Comparison of ENCODE assay signal across 25 mouse cellular contexts in the genomic region with DNA sequence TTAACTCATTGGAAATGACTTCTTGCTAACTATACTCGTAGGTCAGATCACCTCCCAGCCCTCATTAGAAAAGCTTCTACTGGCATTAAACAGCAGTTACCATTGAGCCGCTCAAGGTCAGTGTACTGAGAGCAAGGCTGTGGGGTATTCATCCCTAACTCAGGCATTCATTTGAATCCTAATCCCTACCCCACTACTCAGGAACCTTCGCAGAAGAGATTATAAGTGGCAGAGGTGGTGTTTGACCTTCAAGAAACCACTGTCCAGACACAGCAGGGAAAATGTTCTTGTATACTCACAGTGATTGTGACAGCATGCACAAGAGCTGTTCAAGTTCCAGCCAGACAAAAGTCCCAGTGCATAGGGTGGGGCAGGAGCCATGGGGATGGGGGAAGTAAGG.
"Had no signal": no experiment of that assay in that cellular context is flagged by ENCODE, and none has a peak within 500 bp of the region (broad histone marks: within the 10 kb centered on the region; RNA-seq: fewer than 3 reads in every experiment).

No protein-coding gene starts in this region.

- H3K4me1 ChIP-seq: heart, embryonic 10.5 days; heart, embryonic 12.5 days; hindbrain, embryonic 10.5 days; hindbrain, embryonic 12.5 days; intestine, embryonic 15.5 days; limb, embryonic 13.5 days; limb, embryonic 15.5 days; liver, embryonic 12.5 days had no signal

- H3K4me2 ChIP-seq: heart, embryonic 12.5 days; hindbrain, embryonic 12.5 days; hindbrain, embryonic 14.5 days; intestine, embryonic 15.5 days; limb, embryonic 13.5 days; limb, embryonic 15.5 days; liver, embryonic 12.5 days had no signal

- H3K27me3 ChIP-seq: heart, embryonic 12.5 days; hindbrain, embryonic 12.5 days; intestine, embryonic 15.5 days; limb, embryonic 13.5 days; limb, embryonic 15.5 days; liver, embryonic 12.5 days had no signal

- DNase-seq: gastrocnemius, postnatal 14 days; gastrocnemius, postnatal 36 days; heart, adult 11 months; heart, adult 2 months; heart, postnatal 10 days; heart, postnatal 4 days; kidney, adult 18-20 months; kidney, adult 8-10 months; kidney, postnatal 10 days; kidney, postnatal 25 days; kidney, postnatal 4 days had no signal

- H3K9me3 ChIP-seq: heart, embryonic 10.5 days; heart, embryonic 12.5 days; hindbrain, embryonic 10.5 days; hindbrain, embryonic 12.5 days; intestine, embryonic 15.5 days; limb, embryonic 13.5 days; limb, embryonic 15.5 days; liver, embryonic 12.5 days had no signal

- H3K9ac ChIP-seq: heart, embryonic 12.5 days; hindbrain, embryonic 12.5 days; hindbrain, embryonic 14.5 days; intestine, embryonic 15.5 days; limb, embryonic 13.5 days; limb, embryonic 15.5 days; liver, embryonic 12.5 days; liver, embryonic 14.5 days had no signal

- H3K36me3 ChIP-seq: heart, embryonic 10.5 days; heart, embryonic 12.5 days; hindbrain, embryonic 10.5 days; hindbrain, embryonic 12.5 days; intestine, embryonic 15.5 days; limb, embryonic 13.5 days; limb, embryonic 15.5 days; liver, embryonic 12.5 days had no signal

- H3K4me3 ChIP-seq: heart, adult 2 months; heart, embryonic 10.5 days; heart, embryonic 12.5 days; hindbrain, embryonic 10.5 days; hindbrain, embryonic 12.5 days; intestine, embryonic 15.5 days; layer of hippocampus, adult 2 months; left cerebral cortex, adult 2 months; limb, embryonic 13.5 days; limb, embryonic 15.5 days; liver, embryonic 12.5 days had no signal

- H3K27ac ChIP-seq: heart, adult 2 months; heart, embryonic 10.5 days; hindbrain, embryonic 10.5 days; hindbrain, embryonic 12.5 days; hindbrain, embryonic 14.5 days; intestine, embryonic 15.5 days; layer of hippocampus, adult 2 months; left cerebral cortex, adult 2 months; limb, embryonic 13.5 days; limb, embryonic 15.5 days; liver, embryonic 12.5 days; liver, embryonic 14.5 days had no signal

- ATAC-seq: hindbrain, embryonic 16.5 days; inflammation-experienced regulatory T-cells, adult 6 months; liver, embryonic 12.5 days had no signal
